Mouse (Mus musculus): ENCODE measurements around the gene Cnot10. TPM values are rescaled to one million over a fixed set of nuclear protein-coding genes. Genes with fewer than 3 reads are reported as not detected.

The Cnot10 gene
- polyA plus RNA-seq, 1 experiment from 2014 or later, result 54.2 TPM

DNA sequence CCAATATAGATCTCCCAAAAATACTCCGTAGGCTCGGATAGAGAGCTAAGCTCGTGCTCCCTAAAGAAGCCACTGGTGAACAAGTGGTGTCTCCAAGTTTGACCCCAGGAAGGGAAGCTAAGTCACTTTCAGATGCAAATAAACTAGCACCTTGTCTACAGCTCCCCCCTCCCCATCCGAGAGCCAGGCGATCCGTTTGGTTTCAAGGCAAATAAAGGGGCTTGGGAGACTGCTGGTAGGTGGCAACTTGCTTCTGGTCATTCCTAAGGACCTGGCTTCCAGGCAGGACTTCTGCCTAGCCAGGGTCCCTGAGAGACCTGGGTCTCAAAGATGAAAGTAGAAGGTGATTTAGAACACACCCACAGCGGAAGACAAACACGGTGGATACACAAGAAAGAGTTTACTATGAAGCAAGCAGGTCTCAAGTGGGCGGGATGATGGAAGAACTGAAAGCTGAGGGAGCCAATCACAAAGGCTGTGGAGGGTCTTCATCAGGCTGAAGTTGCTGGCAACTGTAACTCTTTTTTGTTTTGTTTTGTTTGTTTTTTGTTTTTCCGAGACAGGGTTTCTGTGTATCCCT lies 83.6 kb downstream of the Cnot10 start:
- no peak overlapping the region for H3K4me3 ChIP-seq (replicated peaks)
- H3K9me3 ChIP-seq (replicated peaks), result no peaks in the 10 kb centered on the region
- no peaks in the 10 kb centered on the region for H3K36me3 ChIP-seq
- no peak for ATAC-seq (ENCODE audit: low FRiP score)
- peaks cover 17% of the 10 kb centered on the region for H3K4me1 ChIP-seq
- peaks cover 38% of the 10 kb centered on the region for H3K27me3 ChIP-seq (replicated peaks)
- H3K27ac ChIP-seq (replicated peaks), result no peak overlapping the region
- H3K4me2 ChIP-seq, result no peak overlapping the region
- WGBS, result 36% methylated on average over 10 of the region's 10 CpGs
- H3K9ac ChIP-seq (replicated peaks), result no peak overlapping the region

DNA sequence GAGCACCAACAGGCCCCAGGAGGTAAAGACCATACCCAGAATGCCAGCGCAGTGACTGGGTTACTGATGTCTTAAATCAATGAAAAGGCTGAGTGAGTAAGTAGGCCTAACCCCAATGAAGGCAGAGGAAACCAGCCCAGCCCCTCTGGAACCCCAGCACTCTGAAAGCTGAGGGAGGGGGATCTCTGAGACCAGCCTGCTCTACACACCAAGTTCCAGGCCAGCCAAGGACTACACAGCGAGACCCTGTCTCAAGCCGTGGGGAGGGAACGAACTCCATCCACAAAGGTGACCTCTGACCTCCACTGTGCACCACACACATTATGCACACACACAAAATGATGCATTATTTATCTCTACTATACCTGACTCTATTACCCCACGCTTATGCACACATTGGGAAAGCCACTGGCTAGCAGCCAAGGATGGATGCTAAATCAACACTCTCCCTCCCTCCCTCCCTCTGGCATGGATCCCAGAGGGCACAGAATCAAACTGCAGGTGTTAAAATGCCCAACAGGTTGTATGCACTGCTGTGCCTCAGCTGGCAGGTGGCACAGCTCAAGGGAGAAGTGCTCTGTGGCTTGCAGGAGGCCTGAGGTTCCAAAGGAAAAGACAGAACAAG lies 85.5 kb downstream of the Cnot10 start:
- H3K36me3 ChIP-seq, result no peaks in the 10 kb centered on the region
- H3K27me3 ChIP-seq (replicated peaks), result peaks cover 19% of the 10 kb centered on the region
- H3K9me3 ChIP-seq (replicated peaks), result no peaks in the 10 kb centered on the region
- H3K4me1 ChIP-seq, result peaks cover 6% of the 10 kb centered on the region; the same call in 1 of the 2 replicates
- WGBS, result 41% methylated on average over 5 of the region's 5 CpGs
- no peak overlapping the region for H3K27ac ChIP-seq (replicated peaks)
- H3K9ac ChIP-seq (replicated peaks), result no peak overlapping the region
- no peak overlapping the region for H3K4me2 ChIP-seq
- H3K4me3 ChIP-seq (replicated peaks), result no peak overlapping the region
- no peak for ATAC-seq (ENCODE audit: low FRiP score)

DNA sequence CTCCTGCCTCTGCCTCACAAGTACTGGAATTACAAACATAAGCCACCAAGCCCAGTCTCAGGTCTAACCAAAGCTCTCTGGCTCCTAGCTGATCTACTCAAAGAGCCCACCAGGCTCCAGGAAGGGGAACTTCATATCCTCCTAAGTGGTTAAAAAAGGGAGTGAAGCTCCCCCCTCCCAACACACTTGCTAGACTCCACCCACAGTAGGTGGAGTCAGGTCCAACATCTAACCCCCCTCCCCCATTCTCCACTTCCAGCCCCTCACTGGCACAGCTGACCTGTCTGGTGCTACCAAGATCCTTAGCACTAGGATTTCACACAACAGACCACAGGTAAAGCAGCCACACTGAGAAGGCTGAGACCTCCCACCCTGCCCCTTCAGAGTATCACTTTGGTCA lies 86.2 kb downstream of the Cnot10 start:
- Histone ChIP-seq H3K9me3 (replicated peaks) (no peaks in the 10 kb centered on the region), H3K4me3 (replicated peaks) (no peak overlapping the region), H3K4me1 (peaks cover 6% of the 10 kb centered on the region; the same call in 1 of the 2 replicates), H3K27ac (replicated peaks) (no peak overlapping the region), H3K9ac (replicated peaks) (no peak overlapping the region), H3K4me2 (no peak overlapping the region), H3K27me3 (replicated peaks) (peaks cover 16% of the 10 kb centered on the region), H3K36me3 (no peaks in the 10 kb centered on the region)
- no peak for ATAC-seq (ENCODE audit: low FRiP score)

DNA sequence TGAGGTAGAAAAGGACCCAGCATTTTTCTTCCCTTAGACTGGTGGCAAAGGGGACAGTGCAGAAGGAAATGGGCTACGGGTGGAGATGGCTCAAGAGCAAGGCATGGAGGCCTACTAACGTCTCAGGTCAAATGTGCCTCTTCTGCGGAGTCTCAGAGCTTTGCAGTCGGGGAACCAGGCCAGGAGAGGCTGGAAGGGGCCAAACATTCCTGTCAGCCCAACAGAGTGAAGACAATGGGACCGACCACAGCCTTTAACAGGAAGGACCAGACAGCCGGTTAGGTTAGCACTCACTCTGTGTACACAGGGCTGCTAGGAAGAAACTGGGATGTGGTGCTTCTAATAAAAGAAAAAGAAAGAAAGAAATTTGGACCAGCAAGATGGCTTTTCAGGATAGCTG lies 90.0 kb downstream of the Cnot10 start:
- H3K27ac ChIP-seq (replicated peaks), result no peak overlapping the region
- 25% methylated on average over 6 of the region's 6 CpGs for WGBS
- H3K4me2 ChIP-seq, result no peak overlapping the region
- ATAC-seq (ENCODE audit: low FRiP score), result no peak
- H3K36me3 ChIP-seq, result no peaks in the 10 kb centered on the region
- H3K4me3 ChIP-seq (replicated peaks), result no peak overlapping the region
- H3K4me1 ChIP-seq, result peaks cover 17% of the 10 kb centered on the region; the same call in 1 of the 2 replicates
- 0 out of 2 replicates have a peak, but pooled peaks cover 5% of the 10 kb centered on the region for H3K27me3 ChIP-seq (replicated peaks)
- H3K9ac ChIP-seq (replicated peaks), result no peak overlapping the region
- H3K9me3 ChIP-seq (replicated peaks), result no peaks in the 10 kb centered on the region

DNA sequence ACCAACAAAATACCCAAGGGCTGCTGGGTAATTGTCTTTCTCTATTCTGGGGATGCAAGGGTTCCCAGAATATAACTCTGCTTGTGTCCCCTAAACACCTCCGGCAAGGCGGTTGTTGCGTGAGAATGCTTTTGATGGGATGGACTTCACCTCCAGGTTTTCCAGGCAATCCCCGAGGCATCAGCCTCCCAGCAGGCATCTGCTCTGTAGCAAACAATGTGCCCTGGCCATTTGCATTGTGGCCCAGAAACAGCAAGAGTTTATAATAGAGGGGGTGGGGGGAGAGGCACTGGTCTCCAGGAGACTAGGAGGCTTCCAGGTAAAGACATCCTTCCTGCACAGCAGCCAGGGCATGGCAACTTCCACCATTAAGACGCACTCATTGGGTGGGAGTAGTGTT lies 90.9 kb downstream of the Cnot10 start:
- H3K9ac ChIP-seq (replicated peaks), result no peak overlapping the region
- H3K27me3 ChIP-seq (replicated peaks), result 0 out of 2 replicates have a peak, but pooled peaks cover 5% of the 10 kb centered on the region
- no peak overlapping the region for H3K4me2 ChIP-seq
- no peaks in the 10 kb centered on the region for H3K9me3 ChIP-seq (replicated peaks)
- no peak overlapping the region for H3K4me3 ChIP-seq (replicated peaks)
- ATAC-seq (ENCODE audit: low FRiP score), result no peak
- 12% methylated on average over 5 of the region's 5 CpGs for WGBS
- H3K4me1 ChIP-seq, result peaks cover 20% of the 10 kb centered on the region
- H3K27ac ChIP-seq (replicated peaks), result no peak overlapping the region
- H3K36me3 ChIP-seq, result no peaks in the 10 kb centered on the region

DNA sequence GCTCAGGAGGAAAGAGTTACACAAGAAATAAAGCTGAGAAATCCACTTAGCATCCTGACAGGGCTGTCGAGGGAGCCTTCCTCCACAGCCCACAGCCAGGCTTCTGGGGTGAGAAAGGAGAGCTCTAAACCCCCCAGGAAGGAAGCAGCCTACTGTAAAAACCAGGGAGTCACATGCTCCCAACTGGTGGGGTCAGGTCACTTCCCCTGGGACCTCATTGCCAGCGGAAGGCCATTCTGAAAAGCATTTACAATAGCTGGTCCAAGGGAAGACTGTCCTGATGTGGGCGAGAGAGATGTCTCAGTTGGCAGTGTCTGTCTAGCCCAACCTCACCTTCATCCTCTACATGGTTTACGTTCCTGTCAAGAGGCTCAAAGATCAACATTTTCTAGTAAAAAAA lies 91.5 kb downstream of the Cnot10 start:
- Histone ChIP-seq H3K9ac (replicated peaks) (no peak overlapping the region), H3K4me1 (peaks cover 22% of the 10 kb centered on the region), H3K36me3 (no peaks in the 10 kb centered on the region), H3K4me2 (no peak overlapping the region), H3K27ac (replicated peaks) (no peak overlapping the region), H3K9me3 (replicated peaks) (no peaks in the 10 kb centered on the region), H3K4me3 (replicated peaks) (no peak overlapping the region), H3K27me3 (replicated peaks) (0 out of 2 replicates have a peak, but pooled peaks cover 5% of the 10 kb centered on the region)
- no peak for ATAC-seq (ENCODE audit: low FRiP score)
- WGBS, result 38% methylated on average over 4 of the region's 4 CpGs

DNA sequence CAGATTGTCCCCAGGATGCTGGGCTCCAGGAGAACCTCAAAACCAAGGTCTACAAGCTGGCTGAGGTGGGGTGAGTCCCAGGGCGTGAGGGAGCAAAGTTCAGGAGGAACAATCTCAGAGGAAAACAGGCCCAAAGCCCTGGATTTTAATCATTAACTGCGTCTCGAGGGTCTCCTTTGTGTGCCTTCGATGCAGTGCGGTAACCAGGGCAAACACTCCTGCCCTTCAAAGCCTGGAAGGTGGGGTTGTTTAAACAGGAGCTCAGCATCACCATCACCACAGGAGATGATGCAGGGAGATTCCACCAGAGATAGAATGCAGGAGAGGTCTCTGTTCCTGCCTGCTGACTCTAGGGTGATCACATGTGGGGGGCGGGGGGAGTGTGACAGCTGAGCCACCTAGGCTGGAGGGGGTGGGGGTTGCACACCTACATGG lies 92.3 kb downstream of the Cnot10 start:
- Histone ChIP-seq H3K9me3 (replicated peaks) (no peaks in the 10 kb centered on the region), H3K4me1 (peaks cover 22% of the 10 kb centered on the region), H3K9ac (replicated peaks) (no peak overlapping the region), H3K36me3 (no peaks in the 10 kb centered on the region), H3K27ac (replicated peaks) (no peak overlapping the region), H3K4me2 (no peak overlapping the region), H3K4me3 (replicated peaks) (no peak overlapping the region), H3K27me3 (replicated peaks) (0 out of 2 replicates have a peak, but pooled peaks cover 5% of the 10 kb centered on the region)
- WGBS, result 34% methylated on average over 6 of the region's 6 CpGs
- ATAC-seq (ENCODE audit: low FRiP score), result no peak

DNA sequence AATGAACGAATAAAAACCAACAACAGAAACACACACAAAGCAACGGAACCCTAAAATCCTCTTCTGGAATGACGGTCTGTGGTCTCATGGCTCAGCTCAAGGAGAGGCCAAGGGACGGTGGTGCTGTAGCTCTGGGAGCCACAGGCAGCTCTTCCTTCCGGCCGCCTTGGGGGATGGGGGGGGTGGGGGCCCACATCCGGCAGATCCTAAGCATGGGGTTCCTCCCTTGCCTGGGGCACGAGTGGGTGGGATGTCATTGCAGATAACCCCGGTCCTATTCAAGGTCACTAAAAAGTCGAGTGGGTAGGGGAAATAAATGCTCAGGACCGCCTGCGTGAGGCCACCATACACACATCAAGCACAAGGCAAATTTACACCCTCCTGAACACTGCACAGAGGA lies 93.2 kb downstream of the Cnot10 start:
- Histone ChIP-seq H3K4me3 (replicated peaks) (no peak overlapping the region), H3K9me3 (replicated peaks) (no peaks in the 10 kb centered on the region), H3K4me1 (peaks cover 22% of the 10 kb centered on the region), H3K27me3 (replicated peaks) (0 out of 2 replicates have a peak, but pooled peaks cover 5% of the 10 kb centered on the region), H3K4me2 (no peak overlapping the region), H3K36me3 (no peaks in the 10 kb centered on the region), H3K9ac (replicated peaks) (no peak overlapping the region), H3K27ac (replicated peaks) (no peak overlapping the region)
- 64% methylated on average over 12 of the region's 12 CpGs for WGBS
- ATAC-seq (ENCODE audit: low FRiP score), result no peak

DNA sequence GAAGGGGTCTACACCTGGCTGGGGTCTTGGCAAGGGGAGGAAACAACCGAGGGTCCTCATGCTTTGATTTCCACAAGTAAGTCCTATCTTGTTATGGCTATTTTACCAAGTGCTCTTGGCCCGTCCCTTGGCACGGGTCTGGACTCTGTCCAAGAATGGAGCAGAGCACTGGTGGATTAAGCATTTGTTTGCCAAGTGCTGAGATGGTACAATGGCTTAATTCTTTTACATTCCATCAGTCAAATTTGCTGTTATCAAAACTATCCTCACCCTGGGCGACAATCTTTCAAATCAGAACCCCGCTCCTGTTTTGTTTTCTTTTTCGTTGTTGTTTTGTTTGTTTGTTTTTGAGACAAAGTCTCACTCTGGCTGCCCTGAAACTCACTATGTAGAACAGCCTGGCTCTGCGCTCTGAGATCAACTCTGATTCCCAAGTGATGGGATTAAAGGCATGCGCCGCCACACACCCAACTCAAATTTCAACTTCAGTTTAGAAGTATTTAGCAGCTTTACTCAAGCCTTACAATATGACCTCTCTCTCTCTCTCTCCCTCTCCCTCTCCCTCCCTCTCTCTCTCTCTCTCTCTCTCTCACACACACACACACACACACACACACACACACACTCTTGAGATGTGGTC lies 95.1 kb downstream of the Cnot10 start:
- ATAC-seq (ENCODE audit: low FRiP score), result no peak
- Histone ChIP-seq H3K27ac (replicated peaks) (no peak overlapping the region), H3K4me1 (peaks cover 22% of the 10 kb centered on the region), H3K4me2 (peak overlapping the region; percentile 24), H3K4me3 (replicated peaks) (no peak overlapping the region), H3K9me3 (replicated peaks) (no peaks in the 10 kb centered on the region), H3K36me3 (no peaks in the 10 kb centered on the region), H3K27me3 (replicated peaks) (0 out of 2 replicates have a peak, but pooled peaks cover 5% of the 10 kb centered on the region), H3K9ac (replicated peaks) (no peak overlapping the region)
- 37% methylated on average over 9 of the region's 9 CpGs for WGBS

DNA sequence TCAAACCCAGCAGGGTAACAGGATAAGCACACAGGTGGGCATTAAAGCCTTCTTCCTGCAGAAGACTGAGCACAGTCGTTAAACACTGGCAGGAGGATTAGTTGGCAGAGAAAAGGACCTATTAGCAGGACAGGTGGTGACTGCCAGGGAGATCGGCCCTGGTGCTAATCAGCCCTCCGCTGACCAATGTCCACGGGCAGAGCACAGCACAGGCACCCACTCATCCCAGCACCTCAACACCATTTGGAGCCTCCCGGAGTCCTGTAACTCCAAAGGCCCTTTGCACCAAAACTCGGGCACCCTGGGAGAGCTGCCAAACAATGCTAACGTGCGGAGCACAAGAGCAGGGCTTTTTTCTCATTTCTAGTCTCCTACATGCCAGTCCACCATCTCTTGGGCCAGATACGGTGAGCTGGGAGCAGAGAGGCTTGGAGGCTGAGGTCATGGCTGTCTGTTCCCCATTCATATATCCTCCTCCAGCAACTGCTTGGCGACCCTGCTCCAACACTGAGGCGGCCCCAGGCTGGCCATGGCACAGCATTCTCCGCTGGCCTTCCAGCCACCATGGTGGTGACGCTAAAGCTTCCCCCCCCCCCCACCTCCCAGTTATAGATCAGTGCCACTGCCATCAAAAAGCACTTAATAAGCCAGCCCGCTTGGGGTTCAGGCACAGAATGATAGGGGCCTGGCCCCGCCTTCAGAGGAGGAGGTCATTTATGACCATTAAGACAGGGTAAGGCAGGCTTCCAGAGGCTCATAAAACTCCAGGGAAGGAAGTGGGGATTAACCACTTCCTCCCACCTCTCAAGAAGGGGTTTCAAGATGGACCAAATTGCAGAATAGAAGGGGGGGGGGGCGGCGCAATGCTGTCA lies 95.9 kb downstream of the Cnot10 start:
- no peak for ATAC-seq (ENCODE audit: low FRiP score)
- Histone ChIP-seq H3K36me3 (no peaks in the 10 kb centered on the region), H3K9me3 (replicated peaks) (no peaks in the 10 kb centered on the region), H3K4me2 (peak overlapping the region; percentile 24), H3K27ac (replicated peaks) (no peak overlapping the region), H3K4me1 (peaks cover 22% of the 10 kb centered on the region), H3K27me3 (replicated peaks) (0 out of 2 replicates have a peak, but pooled peaks cover 4% of the 10 kb centered on the region), H3K9ac (replicated peaks) (no peak overlapping the region), H3K4me3 (replicated peaks) (no peak overlapping the region)
- 28% methylated on average over 17 of the region's 17 CpGs for WGBS

DNA sequence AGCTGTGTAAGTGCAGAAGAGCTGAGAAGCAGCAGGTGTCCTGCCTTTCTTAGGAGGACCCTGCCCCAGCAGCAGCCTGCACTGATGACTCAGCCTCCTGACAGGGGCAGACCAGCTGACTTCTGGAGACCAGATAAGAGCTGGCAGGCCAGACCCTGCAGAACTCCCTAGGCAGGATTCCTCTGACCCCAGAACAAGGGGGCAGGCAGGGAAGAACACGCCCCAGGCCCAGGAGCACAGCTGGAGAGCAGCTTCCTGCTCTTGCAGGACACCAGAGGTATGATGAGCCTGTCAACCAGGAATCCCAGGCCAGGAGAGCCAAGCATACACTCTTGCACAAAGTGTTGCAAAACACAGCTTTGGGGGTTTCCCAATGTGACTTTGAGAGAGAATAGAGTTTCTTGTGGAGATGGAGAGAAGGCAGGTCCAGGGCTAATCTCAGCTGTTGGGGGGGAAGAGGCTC lies 98.7 kb downstream of the Cnot10 start:
- H3K4me3 ChIP-seq (replicated peaks), result no peak overlapping the region
- H3K36me3 ChIP-seq, result no peaks in the 10 kb centered on the region
- no peak overlapping the region for H3K27ac ChIP-seq (replicated peaks)
- H3K9ac ChIP-seq (replicated peaks), result no peak overlapping the region
- H3K9me3 ChIP-seq (replicated peaks), result no peaks in the 10 kb centered on the region
- 62% methylated on average over 1 of the region's 1 CpGs for WGBS
- no peaks in the 10 kb centered on the region for H3K27me3 ChIP-seq (replicated peaks)
- no peak overlapping the region for H3K4me2 ChIP-seq
- no peak for ATAC-seq (ENCODE audit: low FRiP score)
- H3K4me1 ChIP-seq, result peaks cover 12% of the 10 kb centered on the region
